Mouse (Mus musculus) stomach, postnatal 0 days (tissue): ENCODE data around the gene Ctsz.

Source experiments
- CTCF ChIP-seq: IDR thresholded peaks from 2 replicates; pipeline ENCODE4 v1.5.1; 2016; ENCODE audit warnings: antibody characterized with exemption, low read depth, mild to moderate bottlenecking, moderate library complexity
- EP300 ChIP-seq: optimal IDR thresholded peaks from 2 replicates; pipeline ENCODE3; 2016; ENCODE audit warnings: antibody characterized with exemption

DNA sequence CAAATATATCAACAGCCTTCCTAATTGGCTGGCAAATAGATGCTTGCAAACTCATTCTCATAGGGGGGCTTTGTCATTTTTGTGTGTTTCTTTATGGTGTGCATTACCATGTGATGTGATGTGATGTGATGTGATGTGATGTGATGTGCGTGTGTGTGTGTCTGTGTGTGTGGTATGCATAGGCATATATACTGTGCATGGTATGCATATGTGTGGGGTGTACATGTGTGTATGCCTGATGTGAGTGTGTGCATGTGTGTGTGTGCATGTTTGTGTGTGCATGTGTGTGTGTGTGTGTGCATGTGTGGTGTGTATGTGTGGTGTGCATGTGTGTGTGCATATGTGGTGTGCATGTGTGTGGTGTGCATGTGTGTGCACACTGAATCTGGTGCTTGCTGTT is 41.8 kb downstream of the Ctsz start:
- TF ChIP-seq EP300, result no peak
- no peak for TF ChIP-seq CTCF
